Mouse (Mus musculus) E14TG2a.4 (cell line): ENCODE data around the gene Mrgpra2a.

Source experiments
- H3K27me3 ChIP-seq: 2 replicates; pipeline ENCODE4 v1.6.1; 2014; ENCODE audit warnings: low read length, control low read depth; ENCODE audit not compliant: insufficient read depth
- H3K36me3 ChIP-seq: 2 replicates; pipeline ENCODE4 v1.6.1; 2014; ENCODE audit warnings: low read length, control low read depth; ENCODE audit not compliant: insufficient read depth
- H3K4me1 ChIP-seq: replicated peaks from 2 replicates; pipeline ENCODE4 v1.6.1; 2014; ENCODE audit warnings: low read depth, low read length, control low read depth
- H3K4me3 ChIP-seq: replicated peaks from 2 replicates; pipeline ENCODE4 v1.5.1; 2014; ENCODE audit warnings: mild to moderate bottlenecking, low read length
- H3K9me3 ChIP-seq: 2 replicates; pipeline ENCODE4 v1.6.1; 2014; ENCODE audit warnings: low read length, control low read depth
- CTCF ChIP-seq: conservative IDR thresholded peaks from 2 replicates; pipeline ENCODE4 v1.5.1; 2014; ENCODE audit warnings: low read length
- NANOG ChIP-seq: IDR thresholded peaks from 2 replicates; pipeline ENCODE4 v1.6.1; 2014; ENCODE audit warnings: borderline replicate concordance, low read length, mixed read lengths
- POU5F1 ChIP-seq: IDR thresholded peaks from 2 replicates; pipeline ENCODE4 v1.6.1; 2014; ENCODE audit warnings: low read length, borderline replicate concordance

Gene Mrgpra2a

DNA sequence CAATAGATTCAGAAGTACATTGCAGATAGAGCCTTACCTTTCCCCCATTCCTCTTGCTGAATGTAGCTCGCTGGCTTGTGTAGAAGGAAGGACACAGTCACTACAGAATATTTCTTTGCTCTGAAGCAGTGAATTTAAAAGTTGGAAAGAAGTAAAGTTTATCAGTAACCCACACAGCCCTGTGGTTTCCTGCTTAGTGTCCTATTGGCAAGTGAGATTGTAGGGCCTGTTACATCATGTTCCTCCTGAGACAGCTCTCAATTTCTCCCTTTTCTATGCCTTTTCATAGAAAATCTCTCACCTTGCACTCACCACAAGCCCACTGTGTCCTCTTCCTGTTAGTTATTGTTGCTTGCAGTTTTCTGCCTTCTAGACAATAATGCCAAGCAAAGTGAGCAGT is 42.4 kb downstream of the Mrgpra2a start:
- H3K4me3 ChIP-seq: no peak overlapping the region
- H3K36me3 ChIP-seq: no peaks in the 10 kb centered on the region
- H3K9me3 ChIP-seq: no peaks in the 10 kb centered on the region
- H3K4me1 ChIP-seq: no peaks in the 10 kb centered on the region
- H3K27me3 ChIP-seq: no peaks in the 10 kb centered on the region
- no peak for TF ChIP-seq CTCF
- no peak for TF ChIP-seq NANOG
- TF ChIP-seq POU5F1: no peak

DNA sequence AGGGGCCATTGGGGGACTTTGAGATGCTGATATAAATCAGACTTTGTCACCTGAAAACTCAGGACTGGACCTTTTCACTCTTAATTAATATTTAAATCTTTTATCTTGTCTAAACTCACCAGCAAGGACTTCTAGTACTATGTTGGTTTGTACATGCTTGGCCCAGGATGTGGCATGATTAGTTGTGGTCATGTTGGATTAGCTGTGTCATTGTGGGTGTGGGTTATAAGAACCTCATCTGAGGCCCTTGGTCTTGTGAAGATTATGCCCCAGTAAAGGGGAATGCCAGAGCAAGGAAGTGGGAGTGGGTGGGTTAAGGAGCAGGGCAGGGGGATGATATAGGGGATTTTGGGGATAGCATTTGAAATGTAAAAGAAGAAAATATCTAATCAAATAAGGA is 50.8 kb downstream of the Mrgpra2a start:
- Histone ChIP-seq H3K4me3 (no peak overlapping the region), H3K27me3 (no peaks in the 10 kb centered on the region), H3K9me3 (no peaks in the 10 kb centered on the region), H3K36me3 (no peaks in the 10 kb centered on the region), H3K4me1 (no peaks in the 10 kb centered on the region)
- TF ChIP-seq CTCF (no peak), NANOG (no peak), POU5F1 (no peak)
